Mouse (Mus musculus) liver, embryonic 14.5 days (tissue): ENCODE measurements at regions not wholly inside any gene's neighbourhood (a gene's known extent, or its start where the extent isn't known, plus 50 kb on each side); places are given as distances from the start of the nearest gene placed in this dataset.

Experiments used
- ATAC-seq: fragments of 200-750 bp; cut with Nextera tagmentation; 2 replicates; pipeline ENCODE4 v1.8.0; 2017; ENCODE audit warnings: moderate number of reproducible peaks, mild to moderate bottlenecking, moderate library complexity; ENCODE audit not compliant: insufficient read depth
- DNase-seq, 3 experiments: peaks; one replicate each; pipeline ENCODE4 v3.0.0-alpha.2; 2012 to 2013; ENCODE audit warnings: low read depth in 3 of 3, low spot score in 3 of 3
- H3K27ac ChIP-seq: fragments of 300-500 bp; sonication (generic); 2 replicates; pipeline ENCODE4 v1.5.1; 2014; ENCODE audit warnings: moderate library complexity, mild to moderate bottlenecking, control low read depth, inconsistent platforms
- H3K27me3 ChIP-seq: fragments of 300-500 bp; sonication (generic); 2 replicates; pipeline ENCODE4 v1.6.1; 2014; ENCODE audit warnings: mild to moderate bottlenecking, low read length, moderate library complexity; ENCODE audit not compliant: control insufficient read depth, insufficient read depth
- H3K36me3 ChIP-seq: fragments of 300-500 bp; sonication (generic); replicated peaks from 2 replicates; pipeline ENCODE4 v1.6.1; 2014; ENCODE audit warnings: low read depth; ENCODE audit not compliant: control insufficient read depth, insufficient read depth
- H3K4me1 ChIP-seq, 2 experiments: fragments of 200-500 bp in 1 of 2; fragments of 300-500 bp in 1 of 2; sonication (generic) in 1 of 2; replicated peaks; 2 replicates each; pipeline ENCODE4 v1.6.1; 2012 to 2014; ENCODE audit warnings: antibody characterized with exemption in 1 of 2, inconsistent platforms in 1 of 2, low read length in 1 of 2; ENCODE audit not compliant: control insufficient read depth in 2 of 2, insufficient read depth in 2 of 2
- H3K4me2 ChIP-seq: fragments of 300-500 bp; sonication (generic); 2 replicates; pipeline ENCODE4 v1.6.1; 2014; ENCODE audit warnings: low read depth, mild to moderate bottlenecking, control low read depth, moderate library complexity
- H3K4me3 ChIP-seq, 2 experiments: fragments of 200-500 bp in 1 of 2; fragments of 300-500 bp in 1 of 2; sonication (generic) in 1 of 2; 2 replicates each; pipeline ENCODE4 v1.5.1; 2012 to 2014; ENCODE audit warnings: low read depth in 2 of 2, low read length in 2 of 2, mild to moderate bottlenecking in 2 of 2, control low read depth in 1 of 2, inconsistent platforms in 1 of 2, moderate library complexity in 1 of 2; ENCODE audit not compliant: insufficient read depth in 1 of 2
- H3K9ac ChIP-seq: fragments of 300-500 bp; sonication (generic); replicated peaks from 2 replicates; pipeline ENCODE4 v1.6.1; 2014; ENCODE audit warnings: mild to moderate bottlenecking, control low read depth, moderate library complexity
- H3K9me3 ChIP-seq: fragments of 300-500 bp; sonication (generic); 2 replicates; pipeline ENCODE4 v1.6.1; 2016; ENCODE audit warnings: low read length, mixed read lengths; ENCODE audit not compliant: control insufficient read depth
- CTCF ChIP-seq: IDR thresholded peaks from 2 replicates; pipeline ENCODE4 v1.5.1; 2016; ENCODE audit warnings: antibody characterized with exemption, low read depth, control low read depth
- EP300 ChIP-seq: IDR thresholded peaks from 2 replicates; pipeline ENCODE4 v1.6.1; 2016; ENCODE audit warnings: antibody characterized with exemption, low read depth
- WGBS: fragments of 180-500 bp; shearing (Covaris S2); extraction: QIAGEN DNeasy Blood & Tissue Kit; methylation state at CpG from one replicate; pipeline ENCODE4 v1.1.7; 2014; ENCODE audit not compliant: insufficient replicate concordance; 5-methylcytosine and 5-hydroxymethylcytosine counted together

DNA sequence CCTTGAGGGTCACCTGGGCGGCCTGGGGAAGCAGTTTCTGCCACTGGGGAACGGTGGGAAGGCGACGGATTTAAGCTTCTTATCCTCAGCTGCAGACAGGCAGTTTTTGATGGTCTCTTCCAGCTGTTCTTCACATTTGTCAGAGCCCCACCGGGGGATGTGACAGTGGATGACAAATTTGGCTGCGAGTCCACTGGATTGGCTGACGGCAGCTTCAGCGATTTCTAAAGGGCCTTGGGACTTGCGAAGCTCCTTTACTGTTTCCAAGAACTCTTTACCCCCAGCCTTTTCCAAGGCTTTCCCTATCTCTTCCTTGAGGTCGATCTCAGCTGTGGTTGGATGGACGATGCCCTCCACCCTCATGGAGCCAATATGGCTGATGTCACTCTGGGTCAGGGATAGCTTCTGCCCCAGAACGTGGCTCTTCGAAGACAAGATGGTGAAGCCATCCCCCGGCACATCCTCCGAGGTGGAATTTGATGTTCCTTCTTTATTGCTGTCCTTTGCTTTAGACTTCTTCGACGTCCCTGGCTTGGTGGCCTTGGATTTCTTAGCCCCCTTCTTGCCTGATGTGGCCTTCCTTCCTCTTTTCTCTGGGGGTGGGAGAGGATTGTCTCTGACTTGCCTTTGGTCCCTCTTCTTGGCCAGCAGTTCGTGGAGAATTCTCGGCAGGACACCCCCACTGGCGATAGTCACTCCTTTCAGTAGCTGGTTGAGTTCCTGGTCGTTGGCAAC lies 1295.7 kb upstream of the A1bg start:
- no peak overlapping the region for H3K27ac ChIP-seq
- peaks cover 70% of the 10 kb centered on the region in 2 experiments for H3K4me1 ChIP-seq
- no peaks in the 10 kb centered on the region; the same call in 1 of the 2 replicates for H3K36me3 ChIP-seq
- no peaks in the 10 kb centered on the region for H3K27me3 ChIP-seq
- DNase-seq (no peak), ATAC-seq (no peak)
- no peak overlapping the region for H3K4me2 ChIP-seq
- no peak overlapping the region for H3K4me3 ChIP-seq
- 85% methylated on average over 21 of the region's 21 CpGs for WGBS
- no peak overlapping the region for H3K9ac ChIP-seq
- TF ChIP-seq CTCF (no peak), EP300 (no peak)
- H3K9me3 ChIP-seq, result no peaks in the 10 kb centered on the region

DNA sequence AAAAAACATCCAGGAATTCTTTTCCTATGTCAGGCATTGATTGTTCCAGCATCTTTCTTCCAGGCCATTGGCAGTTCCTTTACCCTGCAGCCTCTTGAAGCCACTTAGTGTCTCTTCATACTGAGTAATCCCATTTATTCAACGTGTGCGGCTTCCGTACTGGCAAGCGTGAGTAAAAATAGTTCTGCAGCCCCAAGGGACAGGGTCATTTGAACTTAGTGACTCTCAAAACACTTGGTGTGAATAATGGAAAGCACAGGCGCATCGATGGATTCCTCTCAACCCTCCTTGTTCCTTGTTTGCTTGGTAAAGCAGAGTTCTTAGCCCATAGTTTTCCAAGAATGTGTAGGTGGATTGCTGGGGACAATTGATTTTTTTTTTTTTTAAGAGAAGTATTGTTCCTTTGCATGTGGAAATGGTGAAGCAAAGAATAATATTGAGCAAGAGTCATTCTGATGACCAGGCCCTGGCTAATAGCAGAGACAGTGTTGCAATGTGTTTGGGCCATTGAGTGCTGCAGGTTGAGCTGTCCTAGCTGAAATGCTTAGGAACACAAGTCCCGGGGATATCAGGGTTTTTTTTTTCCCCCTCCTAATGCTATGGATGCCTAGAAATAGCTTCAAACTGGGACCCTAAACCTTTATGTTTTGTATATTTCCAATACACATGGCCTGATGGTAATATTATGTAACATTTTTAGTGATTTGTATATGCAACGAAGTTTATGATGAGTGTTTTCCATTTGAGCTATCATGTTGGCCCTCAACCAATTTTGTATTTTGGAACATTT lies 1294.1 kb upstream of the A1bg start:
- DNase-seq (no peak), ATAC-seq (no peak)
- Histone ChIP-seq H3K9me3 (no peaks in the 10 kb centered on the region), H3K4me3 (no peak overlapping the region), H3K36me3 (no peaks in the 10 kb centered on the region; the same call in 1 of the 2 replicates), H3K27me3 (no peaks in the 10 kb centered on the region), H3K9ac (no peak overlapping the region), H3K4me2 (no peak overlapping the region), H3K27ac (peak overlapping the region; percentile 42; the same call in 1 of the 2 replicates), H3K4me1 (peaks cover 55 to 59% of the 10 kb centered on the region in 2 experiments)
- TF ChIP-seq EP300 (no peak), CTCF (no peak)
- WGBS, result 77% methylated on average over 8 of the region's 8 CpGs

DNA sequence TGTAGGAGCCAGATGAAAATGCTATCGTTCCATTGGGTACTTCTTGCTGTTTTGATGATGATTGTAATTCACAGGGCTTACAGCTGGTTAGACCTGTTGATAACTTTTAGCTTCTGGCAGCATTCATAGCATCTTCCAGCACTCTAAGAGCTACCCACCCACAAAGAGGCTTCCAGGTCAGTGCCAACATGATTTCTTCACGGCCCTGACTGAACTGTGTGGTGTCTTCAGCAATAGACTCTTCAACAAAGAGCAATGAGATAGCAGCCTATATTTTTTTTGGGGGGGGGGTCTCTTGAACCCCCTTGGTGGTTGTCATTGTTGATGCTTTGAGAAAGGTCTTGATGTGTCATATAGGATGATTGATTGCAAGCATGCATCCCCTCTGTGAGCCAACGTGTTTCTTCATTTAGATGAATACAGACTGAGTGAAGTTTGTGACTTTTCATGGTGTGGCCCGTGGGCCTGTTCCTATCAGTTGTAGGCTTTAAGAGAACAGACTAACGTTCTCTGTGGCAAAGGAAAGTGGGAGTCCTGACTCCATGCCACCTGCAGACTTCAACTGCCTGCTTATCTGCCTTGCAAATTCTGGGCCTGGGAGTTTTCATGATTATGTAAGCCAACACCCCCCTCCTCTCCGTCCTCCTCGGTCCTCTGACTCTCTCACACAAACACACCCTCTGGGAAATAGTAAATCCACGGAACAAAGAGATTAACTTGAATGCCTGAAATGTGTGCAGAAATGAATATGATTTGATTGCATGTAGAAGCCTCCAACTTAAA lies 1293.0 kb upstream of the A1bg start:
- 20% methylated on average over 8 of the region's 8 CpGs for whole genome bisulfite sequencing
- DNase-seq, result peak in 2 of 3 experiments; percentile 41 to 52

DNA sequence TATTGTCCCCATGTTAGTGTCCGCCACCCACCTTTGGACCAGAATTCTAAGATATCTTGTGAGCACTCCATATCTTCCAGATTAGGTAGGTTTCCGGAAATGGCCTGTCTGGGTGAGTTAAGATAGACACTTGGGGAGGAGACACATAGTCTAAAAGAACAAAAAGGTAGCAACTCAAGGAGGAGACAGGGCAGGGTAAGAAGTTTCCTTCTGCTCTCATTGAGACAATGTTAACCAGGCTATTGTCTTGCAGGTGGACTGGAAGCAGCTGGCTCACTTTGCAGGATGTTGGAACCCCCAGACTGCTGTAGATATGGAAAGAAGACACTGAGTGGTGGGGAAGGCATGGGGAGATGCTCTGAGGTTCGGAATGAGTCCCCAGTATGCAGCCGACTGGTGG lies 1291.5 kb upstream of the A1bg start:
- TF ChIP-seq CTCF, result no peak
- TF ChIP-seq EP300, result peak; percentile 54; the same call in 1 of the 2 replicates
- H3K4me1 ChIP-seq, result peaks cover 36 to 43% of the 10 kb centered on the region in 2 experiments
- peak; percentile 25; the same call in 1 of the 2 replicates for ATAC-seq
- 41% methylated on average over 4 of the region's 4 CpGs for WGBS
- peak overlapping the region; percentile 25 for H3K4me2 ChIP-seq
- no peaks in the 10 kb centered on the region; the same call in 1 of the 2 replicates for H3K36me3 ChIP-seq
- H3K9ac ChIP-seq, result 0 out of 2 replicates have a peak overlapping the region, but pooled peaks have one; percentile 9
- H3K27ac ChIP-seq, result no peak overlapping the region; the same call in 1 of the 2 replicates
- H3K27me3 ChIP-seq, result no peaks in the 10 kb centered on the region
- no peaks in the 10 kb centered on the region for H3K9me3 ChIP-seq
- no peak for DNase-seq
- H3K4me3 ChIP-seq, result no peak overlapping the region

More for the DNA sequence above, 1293.0 kb upstream of the A1bg start:
- no peak overlapping the region for H3K9ac ChIP-seq
- no peaks in the 10 kb centered on the region for H3K27me3 ChIP-seq
- ATAC-seq, result peak; percentile 53; the same call in 1 of the 2 replicates
- TF ChIP-seq EP300 (peak; percentile 78), CTCF (no peak)
- no peak overlapping the region for H3K4me3 ChIP-seq
- H3K36me3 ChIP-seq, result no peaks in the 10 kb centered on the region; the same call in 1 of the 2 replicates
- no peak overlapping the region for H3K4me2 ChIP-seq
- no peaks in the 10 kb centered on the region for H3K9me3 ChIP-seq
- H3K27ac ChIP-seq, result peak overlapping the region; percentile 42
- H3K4me1 ChIP-seq, result peaks cover 45 to 49% of the 10 kb centered on the region in 2 experiments
